Mouse (Mus musculus) thymus, adult 2 months (tissue): ENCODE results near the gene Rtkn2. TPM values are rescaled to one million over a fixed set of nuclear protein-coding genes. Genes with fewer than 3 reads are reported as not detected.

Experiments used
- DNase-seq: peaks from one replicate; pipeline ENCODE4 v3.0.0; 2021
- H3K27ac ChIP-seq: fragments of 200-500 bp; 2 replicates; pipeline ENCODE4 v1.5.1; 2012; ENCODE audit warnings: low read length, control low read depth; ENCODE audit not compliant: control insufficient read depth, insufficient read depth
- H3K27me3 ChIP-seq: fragments of 200-500 bp; 2 replicates; pipeline ENCODE4 v1.6.1; 2012; ENCODE audit warnings: mild to moderate bottlenecking, low read length, moderate library complexity, mixed read lengths; ENCODE audit not compliant: control insufficient read depth, insufficient read depth
- H3K36me3 ChIP-seq: fragments of 200-500 bp; 2 replicates; pipeline ENCODE4 v1.6.1; 2012; ENCODE audit warnings: mild to moderate bottlenecking, low read length, moderate library complexity; ENCODE audit not compliant: control insufficient read depth, insufficient read depth
- H3K4me1 ChIP-seq: fragments of 200-500 bp; replicated peaks from 2 replicates; pipeline ENCODE4 v1.6.1; 2012; ENCODE audit warnings: low read length; ENCODE audit not compliant: control insufficient read depth, insufficient read depth
- H3K4me3 ChIP-seq: fragments of 200-500 bp; 2 replicates; pipeline ENCODE4 v1.5.1; 2012; ENCODE audit warnings: mild to moderate bottlenecking, low read length, control low read depth, moderate library complexity; ENCODE audit not compliant: control insufficient read depth, insufficient read depth
- CTCF ChIP-seq: fragments of 200-500 bp; IDR thresholded peaks from 2 replicates; pipeline ENCODE4 v1.5.1; 2012; ENCODE audit warnings: mild to moderate bottlenecking, control low read depth, low read length, moderate library complexity, borderline replicate concordance; ENCODE audit not compliant: control insufficient read depth, poor library complexity, insufficient read depth; ENCODE audit errors: extremely low read depth
- POLR2A ChIP-seq: fragments of 200-500 bp; IDR thresholded peaks from 2 replicates; pipeline ENCODE4 v1.6.1; 2012; ENCODE audit warnings: mild to moderate bottlenecking, low read length, control low read depth, moderate library complexity; ENCODE audit not compliant: control insufficient read depth, poor library complexity, insufficient read depth; ENCODE audit errors: extremely low read depth
- WGBS: fragments of 180-500 bp; shearing (Covaris S2); methylation state at CpG from one replicate; pipeline ENCODE4 v1.1.7; 2018; 5-methylcytosine and 5-hydroxymethylcytosine counted together
- polyA plus RNA-seq: library from polyadenylated mRNA; depleted of rRNA; stranded (reverse); fragments of >200 nt; gene quantifications from 2 replicates; pipeline ENCODE4 v1.2.3, GENCODE M21; 2012; rRNA removed

Rtkn2 gene
- polyA plus RNA-seq: 4.2 and 6.6 TPM in 2 replicates

GRCm38 (mm10) chr10:67979401-67980157, at the start of gene Rtkn2:
Gene Rtkn2 (plus strand): TSS chr10:67979570.
- peak within 1 kb of the TSS; percentile 81 for H3K4me3 ChIP-seq
- H3K27ac ChIP-seq: no peak within 1 kb of the TSS
- H3K27me3 ChIP-seq: no peaks in the 10 kb centered on the region
- no peaks in the 10 kb centered on the region for H3K36me3 ChIP-seq
- under 1% methylated on average over 57 of the region's 57 CpGs for WGBS
- DNase-seq: peak; percentile 93
- peak; percentile 17; the same call in 1 of the 2 replicates for TF ChIP-seq CTCF
- peak; percentile 53; the same call in 1 of the 2 replicates for TF ChIP-seq POLR2A
- H3K4me1 ChIP-seq: peaks cover 13% of the 10 kb centered on the region

GRCm38 (mm10) chr10:67931328-67931727, 48.0 kb upstream of the Rtkn2 start:
- DNase-seq: no peak
- no peak for TF ChIP-seq CTCF
- TF ChIP-seq POLR2A: no peak
- Histone ChIP-seq H3K4me3 (no peak overlapping the region), H3K36me3 (no peaks in the 10 kb centered on the region), H3K27ac (no peak overlapping the region), H3K4me1 (no peaks in the 10 kb centered on the region), H3K27me3 (no peaks in the 10 kb centered on the region)
- 93% methylated on average over 4 of the region's 4 CpGs for WGBS

GRCm38 (mm10) chr10:67932780-67933179, 46.6 kb upstream of the Rtkn2 start:
- Histone ChIP-seq H3K27ac (no peak overlapping the region), H3K4me3 (no peak overlapping the region), H3K4me1 (no peaks in the 10 kb centered on the region), H3K27me3 (no peaks in the 10 kb centered on the region), H3K36me3 (no peaks in the 10 kb centered on the region)
- TF ChIP-seq POLR2A (no peak), CTCF (no peak)
- no peak for DNase-seq
- WGBS: 94% methylated on average over 11 of the region's 11 CpGs

GRCm38 (mm10) chr10:67936944-67937343, 42.4 kb upstream of the Rtkn2 start:
- no peak overlapping the region for H3K27ac ChIP-seq
- H3K4me3 ChIP-seq: no peak overlapping the region
- 92% methylated on average over 4 of the region's 4 CpGs for WGBS

GRCm38 (mm10) chr10:67937775-67938174, 41.6 kb upstream of the Rtkn2 start:
- Histone ChIP-seq H3K27ac (no peak overlapping the region), H3K4me3 (no peak overlapping the region), H3K4me1 (no peaks in the 10 kb centered on the region), H3K36me3 (no peaks in the 10 kb centered on the region), H3K27me3 (no peaks in the 10 kb centered on the region)
- 88% methylated on average over 5 of the region's 5 CpGs for WGBS
- no peak for TF ChIP-seq POLR2A
- TF ChIP-seq CTCF: no peak
- DNase-seq: no peak

More at GRCm38 (mm10) chr10:67936944-67937343, 42.4 kb upstream of the Rtkn2 start:
- Histone ChIP-seq H3K36me3 (no peaks in the 10 kb centered on the region), H3K27me3 (no peaks in the 10 kb centered on the region), H3K4me1 (no peaks in the 10 kb centered on the region)
- no peak for TF ChIP-seq CTCF
- TF ChIP-seq POLR2A: no peak
- DNase-seq: no peak

- Histone ChIP-seq H3K4me3 (no peak overlapping the region), H3K36me3 (no peaks in the 10 kb centered on the region), H3K4me1 (no peaks in the 10 kb centered on the region), H3K27ac (no peak overlapping the region), H3K27me3 (no peaks in the 10 kb centered on the region)
- DNase-seq: no peak
- TF ChIP-seq POLR2A: no peak
- TF ChIP-seq CTCF: no peak
- 89% methylated on average over 12 of the region's 12 CpGs for WGBS
Observed at GRCm38 (mm10) chr10:67939546-67939945, 39.8 kb upstream of the Rtkn2 start.

GRCm38 (mm10) chr10:67943513-67943912, 35.9 kb upstream of the Rtkn2 start:
- no peaks in the 10 kb centered on the region for H3K4me1 ChIP-seq
- H3K27me3 ChIP-seq: no peaks in the 10 kb centered on the region
- 80% methylated on average over 4 of the region's 4 CpGs for WGBS
- H3K27ac ChIP-seq: no peak overlapping the region
- no peak for DNase-seq
- no peak for TF ChIP-seq POLR2A
- TF ChIP-seq CTCF: no peak
- no peak overlapping the region for H3K4me3 ChIP-seq
- H3K36me3 ChIP-seq: no peaks in the 10 kb centered on the region
